Mouse (Mus musculus): ENCODE data around the gene Il20. TPM values are rescaled to one million over a fixed set of nuclear protein-coding genes. Genes with fewer than 3 reads are reported as not detected.

Il20 gene
- polyA plus RNA-seq (2012), result 0.05 TPM in 1 of 2 replicates, not detected in the other

- H3K9me3 ChIP-seq (ENCODE audit: control insufficient read depth, low read length), result no peaks in the 10 kb centered on the region
- no peaks in the 10 kb centered on the region for H3K36me3 ChIP-seq (ENCODE audit: control insufficient read depth)
- H3K4me1 ChIP-seq (ENCODE audit: control insufficient read depth), result no peaks in the 10 kb centered on the region
- no peaks in the 10 kb centered on the region for H3K27me3 ChIP-seq (ENCODE audit: control insufficient read depth)
- TF ChIP-seq GATA1 (IDR thresholded peaks at IDR 0.05; ENCODE audit: low read length) (no peak), TAL1 (IDR thresholded peaks at IDR 0.05; ENCODE audit: low read length) (no peak)
- H3K4me3 ChIP-seq (replicated peaks), result no peak within 1 kb of the TSS
Observed at GRCm38 (mm10) chr1:130911401-130912010, at the start of gene Il20. TSS of gene Il20 (minus strand) at chr1:130911451.

- TF ChIP-seq GATA1 (IDR thresholded peaks at IDR 0.05; ENCODE audit: low read length), result no peak
- Histone ChIP-seq H3K4me3 (replicated peaks) (no peak overlapping the region), H3K9me3 (ENCODE audit: control insufficient read depth, low read length) (no peaks in the 10 kb centered on the region), H3K36me3 (ENCODE audit: control insufficient read depth) (no peaks in the 10 kb centered on the region), H3K27me3 (ENCODE audit: control insufficient read depth) (no peaks in the 10 kb centered on the region), H3K4me1 (ENCODE audit: control insufficient read depth) (no peaks in the 10 kb centered on the region)
Observed at GRCm38 (mm10) chr1:130946920-130947319, 35.7 kb upstream of the Il20 start.

GRCm38 (mm10) chr1:130941801-130942200 lies 30.6 kb upstream of the Il20 start:
- Histone ChIP-seq H3K27me3 (ENCODE audit: control insufficient read depth) (no peaks in the 10 kb centered on the region), H3K9me3 (ENCODE audit: control insufficient read depth, low read length) (no peaks in the 10 kb centered on the region), H3K4me3 (replicated peaks) (no peak overlapping the region), H3K36me3 (ENCODE audit: control insufficient read depth) (no peaks in the 10 kb centered on the region), H3K4me1 (ENCODE audit: control insufficient read depth) (no peaks in the 10 kb centered on the region)
- TF ChIP-seq GATA1 (IDR thresholded peaks at IDR 0.05; ENCODE audit: low read length) (no peak), TAL1 (IDR thresholded peaks at IDR 0.05; ENCODE audit: low read length) (no peak)

GRCm38 (mm10) chr1:130940065-130940687 lies 28.9 kb upstream of the Il20 start, which contains the start of gene Il19:
TSS of gene Il19 (minus strand) at chr1:130940115.
- TF ChIP-seq TAL1 (IDR thresholded peaks at IDR 0.05; ENCODE audit: low read length) (no peak), GATA1 (IDR thresholded peaks at IDR 0.05; ENCODE audit: low read length) (no peak)
- no peaks in the 10 kb centered on the region for H3K36me3 ChIP-seq (ENCODE audit: control insufficient read depth)
- no peaks in the 10 kb centered on the region for H3K9me3 ChIP-seq (ENCODE audit: control insufficient read depth, low read length)
- no peaks in the 10 kb centered on the region for H3K4me1 ChIP-seq (ENCODE audit: control insufficient read depth)
- no peak within 1 kb of the TSS for H3K4me3 ChIP-seq (replicated peaks)
- H3K27me3 ChIP-seq (ENCODE audit: control insufficient read depth), result no peaks in the 10 kb centered on the region

- no peaks in the 10 kb centered on the region for H3K4me1 ChIP-seq (ENCODE audit: control insufficient read depth)
Observed at GRCm38 (mm10) chr1:130938192-130938591, 26.9 kb upstream of the Il20 start.

GRCm38 (mm10) chr1:130937170-130937569 lies 25.9 kb upstream of the Il20 start:
- no peak for TF ChIP-seq TAL1 (IDR thresholded peaks at IDR 0.05; ENCODE audit: low read length)
- no peak for TF ChIP-seq GATA1 (IDR thresholded peaks at IDR 0.05; ENCODE audit: low read length)
- Histone ChIP-seq H3K36me3 (ENCODE audit: control insufficient read depth) (no peaks in the 10 kb centered on the region), H3K4me1 (ENCODE audit: control insufficient read depth) (no peaks in the 10 kb centered on the region), H3K9me3 (ENCODE audit: control insufficient read depth, low read length) (no peaks in the 10 kb centered on the region), H3K27me3 (ENCODE audit: control insufficient read depth) (no peaks in the 10 kb centered on the region), H3K4me3 (replicated peaks) (no peak overlapping the region)

More at GRCm38 (mm10) chr1:130938192-130938591, 26.9 kb upstream of the Il20 start:
- Histone ChIP-seq H3K9me3 (ENCODE audit: control insufficient read depth, low read length) (no peaks in the 10 kb centered on the region), H3K4me3 (replicated peaks) (no peak overlapping the region), H3K36me3 (ENCODE audit: control insufficient read depth) (no peaks in the 10 kb centered on the region), H3K27me3 (ENCODE audit: control insufficient read depth) (no peaks in the 10 kb centered on the region)
- no peak for TF ChIP-seq GATA1 (IDR thresholded peaks at IDR 0.05; ENCODE audit: low read length)
- no peak for TF ChIP-seq TAL1 (IDR thresholded peaks at IDR 0.05; ENCODE audit: low read length)

- Histone ChIP-seq H3K4me3 (replicated peaks) (no peak overlapping the region), H3K36me3 (ENCODE audit: control insufficient read depth) (no peaks in the 10 kb centered on the region), H3K4me1 (ENCODE audit: control insufficient read depth) (no peaks in the 10 kb centered on the region), H3K27me3 (ENCODE audit: control insufficient read depth) (no peaks in the 10 kb centered on the region), H3K9me3 (ENCODE audit: control insufficient read depth, low read length) (no peaks in the 10 kb centered on the region)
- TF ChIP-seq GATA1 (IDR thresholded peaks at IDR 0.05; ENCODE audit: low read length) (no peak), TAL1 (IDR thresholded peaks at IDR 0.05; ENCODE audit: low read length) (no peak)
Observed at GRCm38 (mm10) chr1:130936351-130936750, 25.1 kb upstream of the Il20 start.

GRCm38 (mm10) chr1:130926484-130926883 lies 15.2 kb upstream of the Il20 start:
- no peaks in the 10 kb centered on the region for H3K9me3 ChIP-seq (ENCODE audit: control insufficient read depth, low read length)
- H3K27me3 ChIP-seq (ENCODE audit: control insufficient read depth), result no peaks in the 10 kb centered on the region
- H3K4me1 ChIP-seq (ENCODE audit: control insufficient read depth), result no peaks in the 10 kb centered on the region
- H3K36me3 ChIP-seq (ENCODE audit: control insufficient read depth), result no peaks in the 10 kb centered on the region
- TF ChIP-seq GATA1 (IDR thresholded peaks at IDR 0.05; ENCODE audit: low read length) (no peak), TAL1 (IDR thresholded peaks at IDR 0.05; ENCODE audit: low read length) (no peak)
- H3K4me3 ChIP-seq (replicated peaks), result no peak overlapping the region

GRCm38 (mm10) chr1:130918323-130918980 lies 7.2 kb upstream of the Il20 start:
- no peak overlapping the region for H3K4me3 ChIP-seq (replicated peaks)
- H3K9me3 ChIP-seq (ENCODE audit: control insufficient read depth, low read length), result no peaks in the 10 kb centered on the region
- H3K27me3 ChIP-seq (ENCODE audit: control insufficient read depth), result no peaks in the 10 kb centered on the region
- no peaks in the 10 kb centered on the region for H3K4me1 ChIP-seq (ENCODE audit: control insufficient read depth)
- TF ChIP-seq GATA1 (IDR thresholded peaks at IDR 0.05; ENCODE audit: low read length) (no peak), TAL1 (IDR thresholded peaks at IDR 0.05; ENCODE audit: low read length) (no peak)
- no peaks in the 10 kb centered on the region for H3K36me3 ChIP-seq (ENCODE audit: control insufficient read depth)
